Mouse (Mus musculus) hindbrain, embryonic 13.5 days (tissue): ENCODE results near the gene Phf20. TPM values are rescaled to one million over a fixed set of nuclear protein-coding genes. Genes with fewer than 3 reads are reported as not detected.

Source experiments
- ATAC-seq: fragments of 200-750 bp; cut with Nextera tagmentation; 2 replicates; pipeline ENCODE4 v1.8.0; 2017; ENCODE audit warnings: moderate TSS enrichment; ENCODE audit not compliant: low FRiP score
- H3K27ac ChIP-seq: fragments of 300-500 bp; sonication (generic); 2 replicates; pipeline ENCODE4 v1.5.1; 2015; ENCODE audit warnings: inconsistent platforms, mild to moderate bottlenecking, moderate library complexity
- H3K27me3 ChIP-seq: fragments of 300-500 bp; sonication (generic); 2 replicates; pipeline ENCODE4 v1.6.1; 2015; ENCODE audit warnings: mild to moderate bottlenecking, inconsistent platforms
- H3K36me3 ChIP-seq: fragments of 300-500 bp; sonication (generic); 2 replicates; pipeline ENCODE4 v1.6.1; 2015; ENCODE audit warnings: mild to moderate bottlenecking, inconsistent platforms
- H3K4me1 ChIP-seq: fragments of 300-500 bp; sonication (generic); replicated peaks from 2 replicates; pipeline ENCODE4 v1.6.1; 2015; ENCODE audit warnings: inconsistent platforms
- H3K4me2 ChIP-seq: fragments of 300-500 bp; sonication (generic); 2 replicates; pipeline ENCODE4 v1.6.1; 2015; ENCODE audit warnings: inconsistent platforms, mild to moderate bottlenecking, moderate library complexity
- H3K4me3 ChIP-seq: fragments of 300-500 bp; sonication (generic); 2 replicates; pipeline ENCODE4 v1.5.1; 2015; ENCODE audit warnings: mild to moderate bottlenecking, inconsistent platforms
- H3K9ac ChIP-seq: fragments of 300-500 bp; sonication (generic); 2 replicates; pipeline ENCODE4 v1.6.1; 2015; ENCODE audit warnings: mild to moderate bottlenecking, inconsistent platforms
- H3K9me3 ChIP-seq: fragments of 300-500 bp; sonication (generic); 2 replicates; pipeline ENCODE4 v1.6.1; 2016; ENCODE audit warnings: inconsistent platforms
- WGBS: fragments of 180-500 bp; shearing (Covaris S2); methylation state at CpG from one replicate; pipeline ENCODE4 v1.1.7; 2015; 5-methylcytosine and 5-hydroxymethylcytosine counted together
- polyA plus RNA-seq: library from polyadenylated mRNA; unstranded; fragments of >200 nt; fragmentation: Nextera tagmentation; extraction: Ambion mirVana; gene quantifications from 2 replicates; pipeline ENCODE4 v1.2.1, GENCODE M21; 2015

Phf20 gene
- polyA plus RNA-seq, 1 experiment from 2014 or later, result 107 TPM

- H3K4me1 ChIP-seq, result no peaks in the 10 kb centered on the region
- no peak for ATAC-seq
Measured at GRCm38 (mm10) chr2:156250761-156251160, 54.5 kb downstream of the Phf20 start.

GRCm38 (mm10) chr2:156251291-156251690, 55.0 kb downstream of the Phf20 start:
- H3K4me1 ChIP-seq, result no peaks in the 10 kb centered on the region
- ATAC-seq, result no peak
- H3K4me3 ChIP-seq, result no peak overlapping the region
- no peak overlapping the region for H3K4me2 ChIP-seq
- H3K36me3 ChIP-seq, result peaks cover 41% of the 10 kb centered on the region
- H3K27me3 ChIP-seq, result no peaks in the 10 kb centered on the region
- H3K27ac ChIP-seq, result no peak overlapping the region
- WGBS, result 95% methylated on average over 1 of the region's 1 CpGs
- no peaks in the 10 kb centered on the region for H3K9me3 ChIP-seq
- no peak overlapping the region for H3K9ac ChIP-seq

More at GRCm38 (mm10) chr2:156250761-156251160, 54.5 kb downstream of the Phf20 start:
- no peak overlapping the region for H3K4me2 ChIP-seq
- no peak overlapping the region for H3K4me3 ChIP-seq
- no peaks in the 10 kb centered on the region for H3K9me3 ChIP-seq
- peaks cover 41% of the 10 kb centered on the region for H3K36me3 ChIP-seq
- H3K27ac ChIP-seq, result no peak overlapping the region
- H3K27me3 ChIP-seq, result no peaks in the 10 kb centered on the region
- H3K9ac ChIP-seq, result no peak overlapping the region

- WGBS, result 60% methylated on average over 2 of the region's 2 CpGs
- Histone ChIP-seq H3K4me3 (no peak overlapping the region), H3K27me3 (no peaks in the 10 kb centered on the region), H3K36me3 (peaks cover 58% of the 10 kb centered on the region), H3K9me3 (no peaks in the 10 kb centered on the region), H3K27ac (peak overlapping the region; percentile 72), H3K4me2 (no peak overlapping the region), H3K4me1 (peaks cover 9% of the 10 kb centered on the region), H3K9ac (no peak overlapping the region; the same call in 1 of the 2 replicates)
- ATAC-seq, result 0 out of 2 replicates have a peak, but pooled peaks have one; percentile 52
Measured at GRCm38 (mm10) chr2:156257051-156257450, 60.8 kb downstream of the Phf20 start.

GRCm38 (mm10) chr2:156257922-156258761, 61.9 kb downstream of the Phf20 start:
- no peak overlapping the region for H3K4me3 ChIP-seq
- ATAC-seq, result no peak
- peaks cover 52% of the 10 kb centered on the region for H3K36me3 ChIP-seq
- H3K9me3 ChIP-seq, result no peaks in the 10 kb centered on the region
- H3K9ac ChIP-seq, result no peak overlapping the region
- H3K4me2 ChIP-seq, result no peak overlapping the region
- H3K27me3 ChIP-seq, result no peaks in the 10 kb centered on the region
- H3K27ac ChIP-seq, result peak overlapping the region; percentile 72; the same call in 1 of the 2 replicates
- 87% methylated on average over 11 of the region's 11 CpGs for whole genome bisulfite sequencing
- peaks cover 9% of the 10 kb centered on the region for H3K4me1 ChIP-seq

GRCm38 (mm10) chr2:156260968-156261367, 64.7 kb downstream of the Phf20 start:
- no peak for ATAC-seq
- no peak overlapping the region for H3K4me2 ChIP-seq
- no peak overlapping the region for H3K4me3 ChIP-seq
- no peak overlapping the region for H3K9ac ChIP-seq
- H3K36me3 ChIP-seq, result peaks cover 48% of the 10 kb centered on the region
- no peak overlapping the region for H3K27ac ChIP-seq
- peaks cover 9% of the 10 kb centered on the region for H3K4me1 ChIP-seq
- 92% methylated on average over 2 of the region's 2 CpGs for whole genome bisulfite sequencing
- no peaks in the 10 kb centered on the region for H3K9me3 ChIP-seq
- H3K27me3 ChIP-seq, result no peaks in the 10 kb centered on the region

GRCm38 (mm10) chr2:156263204-156263893, 67.1 kb downstream of the Phf20 start:
- no peak overlapping the region for H3K4me3 ChIP-seq
- H3K27me3 ChIP-seq, result no peaks in the 10 kb centered on the region
- 92% methylated on average over 4 of the region's 4 CpGs for WGBS
- no peak overlapping the region for H3K9ac ChIP-seq
- H3K27ac ChIP-seq, result no peak overlapping the region
- H3K36me3 ChIP-seq, result peaks cover 49% of the 10 kb centered on the region
- no peaks in the 10 kb centered on the region for H3K9me3 ChIP-seq
- H3K4me1 ChIP-seq, result no peaks in the 10 kb centered on the region
- no peak overlapping the region for H3K4me2 ChIP-seq
- ATAC-seq, result no peak

- H3K9ac ChIP-seq, result no peak overlapping the region
- no peaks in the 10 kb centered on the region for H3K4me1 ChIP-seq
- 90% methylated on average over 9 of the region's 9 CpGs for WGBS
- no peak overlapping the region for H3K4me2 ChIP-seq
- peaks cover 21% of the 10 kb centered on the region for H3K36me3 ChIP-seq
- no peak overlapping the region for H3K4me3 ChIP-seq
- no peak for ATAC-seq
- H3K27ac ChIP-seq, result no peak overlapping the region
- H3K27me3 ChIP-seq, result no peaks in the 10 kb centered on the region
- no peaks in the 10 kb centered on the region for H3K9me3 ChIP-seq
Measured at GRCm38 (mm10) chr2:156267636-156268035, 71.4 kb downstream of the Phf20 start.

GRCm38 (mm10) chr2:156272553-156272952, 76.3 kb downstream of the Phf20 start:
- no peak for ATAC-seq
- WGBS, result 94% methylated on average over 6 of the region's 6 CpGs
- no peaks in the 10 kb centered on the region for H3K4me1 ChIP-seq

GRCm38 (mm10) chr2:156278226-156279017, 82.2 kb downstream of the Phf20 start:
- Histone ChIP-seq H3K9ac (0 out of 2 replicates have a peak overlapping the region, but pooled peaks have one; percentile 35), H3K9me3 (no peaks in the 10 kb centered on the region), H3K4me1 (peaks cover 6% of the 10 kb centered on the region; the same call in 1 of the 2 replicates), H3K27me3 (no peaks in the 10 kb centered on the region), H3K4me2 (no peak overlapping the region), H3K27ac (peak overlapping the region; percentile 44), H3K4me3 (no peak overlapping the region), H3K36me3 (peaks cover 33% of the 10 kb centered on the region)
- peak; percentile 36; the same call in 1 of the 2 replicates for ATAC-seq
- WGBS, result 78% methylated on average over 4 of the region's 4 CpGs

More at GRCm38 (mm10) chr2:156272553-156272952, 76.3 kb downstream of the Phf20 start:
- H3K27me3 ChIP-seq, result no peaks in the 10 kb centered on the region
- no peak overlapping the region for H3K4me3 ChIP-seq
- peaks cover 35% of the 10 kb centered on the region for H3K36me3 ChIP-seq
- H3K9ac ChIP-seq, result no peak overlapping the region
- no peak overlapping the region for H3K4me2 ChIP-seq
- no peak overlapping the region for H3K27ac ChIP-seq
- H3K9me3 ChIP-seq, result no peaks in the 10 kb centered on the region

GRCm38 (mm10) chr2:156281227-156281626, 85.0 kb downstream of the Phf20 start:
- no peak for ATAC-seq
- Histone ChIP-seq H3K9ac (no peak overlapping the region), H3K27ac (no peak overlapping the region), H3K4me1 (peaks cover 6% of the 10 kb centered on the region; the same call in 1 of the 2 replicates), H3K36me3 (peaks cover 24% of the 10 kb centered on the region), H3K4me2 (no peak overlapping the region), H3K4me3 (no peak overlapping the region), H3K9me3 (no peaks in the 10 kb centered on the region), H3K27me3 (no peaks in the 10 kb centered on the region)
- 82% methylated on average over 4 of the region's 4 CpGs for WGBS

- WGBS, result 83% methylated on average over 2 of the region's 2 CpGs
Measured at GRCm38 (mm10) chr2:156285161-156285560, 88.9 kb downstream of the Phf20 start.

GRCm38 (mm10) chr2:156286733-156287132, 90.5 kb downstream of the Phf20 start:
- Histone ChIP-seq H3K27ac (no peak overlapping the region), H3K27me3 (no peaks in the 10 kb centered on the region), H3K9ac (no peak overlapping the region), H3K9me3 (no peaks in the 10 kb centered on the region), H3K4me3 (no peak overlapping the region), H3K4me2 (no peak overlapping the region), H3K36me3 (peaks cover 48% of the 10 kb centered on the region), H3K4me1 (no peaks in the 10 kb centered on the region)
- ATAC-seq, result no peak
- 96% methylated on average over 4 of the region's 4 CpGs for WGBS

More at GRCm38 (mm10) chr2:156285161-156285560, 88.9 kb downstream of the Phf20 start:
- H3K4me2 ChIP-seq, result no peak overlapping the region
- ATAC-seq, result no peak
- no peak overlapping the region for H3K9ac ChIP-seq
- H3K4me1 ChIP-seq, result no peaks in the 10 kb centered on the region
- H3K27me3 ChIP-seq, result no peaks in the 10 kb centered on the region
- no peaks in the 10 kb centered on the region for H3K9me3 ChIP-seq
- H3K4me3 ChIP-seq, result no peak overlapping the region
- peaks cover 46% of the 10 kb centered on the region for H3K36me3 ChIP-seq
- no peak overlapping the region for H3K27ac ChIP-seq
